Mouse (Mus musculus) mouse trophoblast stem cell (cell line): Measurements from ENCODE around the gene Otub1.

Experiments used
- in situ Hi-C, 2 experiments: fragments of 300-500 bp; cut with MseI, MboI; formaldehyde crosslinking; loops; 2 replicates in 1 of 2; 3 replicates in 1 of 2; pipeline ENCODE4 v1.15.1; 2025

The Otub1 gene

GRCm38 (mm10) chr19:7205753-7206736 lies at the start of gene Otub1:
TSS of gene Otub1 (minus strand) at chr19:7206316.
- in situ Hi-C loops, result loop anchor here (10.0 kb wide), 1 partner anchor 141 kb away; no protein-coding TSS in a partner anchor

DNA sequence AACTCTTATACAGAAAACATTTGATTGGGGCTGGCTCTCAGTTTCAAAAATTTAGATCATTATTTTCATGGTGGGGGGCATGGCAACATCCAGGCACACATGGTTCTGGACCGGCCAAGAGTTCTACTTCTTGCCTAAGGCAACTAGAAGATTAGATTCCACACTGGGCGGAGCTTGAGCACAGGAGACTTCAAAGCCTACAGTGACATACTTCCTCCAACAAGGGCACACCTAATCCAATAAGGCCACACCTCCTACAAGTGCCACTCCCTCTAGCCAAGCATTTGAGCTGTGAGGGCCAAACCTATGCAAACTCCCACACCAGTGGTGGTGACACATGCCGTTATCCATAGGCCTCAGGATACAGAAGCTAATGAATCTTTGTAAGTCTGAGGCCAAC lies 39.9 kb upstream of the Otub1 start:
- in situ Hi-C loops, result no loop called here

GRCm38 (mm10) chr19:7240782-7241690 lies 34.9 kb upstream of the Otub1 start, which contains the start of gene Naa40:
TSS of gene Naa40 (minus strand) at chr19:7241183.
- in situ Hi-C loops, result no loop called here

DNA sequence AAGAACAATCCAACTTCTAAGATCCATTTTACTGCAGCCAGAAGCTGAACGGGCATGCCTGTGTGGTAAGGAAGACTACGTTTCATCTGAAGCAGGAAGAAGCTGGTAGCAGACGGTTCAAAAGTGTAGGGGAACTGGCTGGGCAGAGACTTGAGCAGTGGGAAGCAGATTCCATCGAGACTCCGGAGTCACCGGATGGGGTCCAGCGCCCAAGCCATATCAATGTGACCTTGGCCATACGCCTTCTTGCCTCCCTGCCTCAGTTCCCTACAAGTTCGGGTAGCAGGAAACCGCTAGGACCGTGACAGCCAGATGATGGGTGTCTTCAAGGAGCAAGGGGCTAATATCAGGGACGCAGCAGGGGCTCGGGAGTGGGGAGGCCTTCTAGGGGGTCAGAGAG lies 34.2 kb upstream of the Otub1 start:
- in situ Hi-C loops, result no loop called here

- in situ Hi-C loops, result no loop called here
Measured at GRCm38 (mm10) chr19:7239574-7239973, 33.5 kb upstream of the Otub1 start.

- in situ Hi-C loops, result no loop called here
Measured at GRCm38 (mm10) chr19:7236742-7237141, 30.6 kb upstream of the Otub1 start.

DNA sequence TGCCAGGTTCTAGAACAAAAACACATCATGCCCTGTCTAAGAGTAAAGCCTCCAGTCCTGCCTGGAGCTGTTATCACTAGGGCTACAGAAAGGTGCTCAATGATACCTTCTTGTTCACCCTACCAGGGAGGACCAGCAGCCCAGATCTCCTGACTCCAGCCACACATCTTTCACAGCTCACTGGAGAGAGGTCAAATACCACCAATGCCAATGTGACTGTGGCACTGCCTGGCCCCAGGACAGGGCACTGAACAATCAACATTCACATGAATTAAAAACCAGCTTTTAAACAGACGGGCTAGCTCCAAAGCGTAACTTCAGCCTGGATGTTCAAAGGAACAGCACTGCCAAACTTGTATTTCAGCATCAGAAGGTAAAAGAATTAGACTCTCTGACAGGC lies 29.9 kb upstream of the Otub1 start:
- in situ Hi-C loops, result no loop called here

DNA sequence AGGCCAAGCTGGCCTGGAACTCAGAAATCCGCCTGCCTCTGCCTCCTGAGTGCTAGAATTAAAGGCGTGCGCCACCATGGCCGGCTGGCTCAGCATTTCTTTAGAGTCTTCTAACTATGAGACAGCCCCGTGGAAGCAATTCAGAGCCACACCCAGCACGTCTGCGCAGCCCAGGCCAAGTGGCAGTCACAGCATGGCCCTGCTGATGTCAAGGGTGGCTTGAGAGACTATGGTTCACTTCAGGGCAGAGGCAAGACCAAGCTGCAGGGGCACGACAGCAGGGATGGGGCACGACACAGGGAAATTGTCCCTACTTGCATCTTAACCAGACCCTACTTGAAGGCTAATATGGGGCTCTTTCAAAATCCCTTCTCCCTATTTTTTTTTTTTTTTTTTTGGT lies 29.3 kb upstream of the Otub1 start:
- in situ Hi-C loops, result no loop called here

DNA sequence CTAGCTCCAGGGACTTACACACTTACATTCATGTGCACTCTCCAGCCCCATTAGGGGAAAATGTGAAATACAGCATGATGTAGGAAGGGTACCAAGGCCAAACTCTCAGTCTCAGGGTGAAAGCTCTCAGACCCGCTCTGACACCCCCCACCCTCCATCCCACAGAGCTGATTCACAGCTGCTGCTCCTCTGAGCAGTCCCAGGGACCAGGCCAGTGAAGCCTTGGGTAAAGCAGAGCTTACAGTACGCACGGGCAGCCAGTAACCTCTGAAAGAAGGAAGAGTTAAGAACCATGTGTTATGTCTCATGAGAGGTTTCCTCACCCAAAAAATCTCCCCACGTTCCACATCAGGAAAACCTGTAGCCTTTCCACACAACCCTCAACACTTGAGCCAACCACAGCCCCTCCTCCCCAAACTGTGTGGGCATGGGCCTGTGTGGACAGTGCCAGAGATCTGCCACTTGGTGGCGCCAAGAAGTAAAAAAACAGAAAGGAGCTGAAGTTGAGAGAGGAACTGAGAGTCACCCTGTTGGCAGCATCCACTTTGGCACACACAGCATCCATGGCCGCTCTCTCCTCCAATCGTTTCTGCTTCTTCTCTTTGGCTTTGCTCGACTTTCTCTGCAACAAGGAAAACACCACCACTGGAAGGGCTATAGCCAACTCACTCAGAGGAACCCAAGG lies 28.6 kb upstream of the Otub1 start:
- in situ Hi-C loops, result no loop called here

DNA sequence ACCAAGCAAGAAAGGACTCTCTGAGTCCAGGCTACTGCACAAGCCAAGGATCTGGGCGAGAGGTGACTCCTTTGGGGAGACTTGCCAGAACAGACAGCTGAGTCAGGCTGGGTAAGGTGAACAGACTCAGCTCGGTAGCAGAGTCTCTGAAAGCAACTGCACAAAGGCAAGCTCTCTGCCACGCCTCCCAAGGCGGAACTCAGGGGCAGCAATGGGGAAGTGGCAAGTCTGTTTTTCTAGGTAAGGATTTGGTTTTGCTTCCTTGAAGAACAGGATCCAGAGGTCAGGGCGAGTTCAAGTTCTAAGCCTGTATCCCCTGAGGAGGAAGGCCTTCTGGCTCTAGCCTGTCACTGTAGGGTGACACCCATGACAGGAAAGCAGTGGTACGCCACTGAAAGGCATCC lies 20.4 kb upstream of the Otub1 start:
- in situ Hi-C loops, result no loop called here

DNA sequence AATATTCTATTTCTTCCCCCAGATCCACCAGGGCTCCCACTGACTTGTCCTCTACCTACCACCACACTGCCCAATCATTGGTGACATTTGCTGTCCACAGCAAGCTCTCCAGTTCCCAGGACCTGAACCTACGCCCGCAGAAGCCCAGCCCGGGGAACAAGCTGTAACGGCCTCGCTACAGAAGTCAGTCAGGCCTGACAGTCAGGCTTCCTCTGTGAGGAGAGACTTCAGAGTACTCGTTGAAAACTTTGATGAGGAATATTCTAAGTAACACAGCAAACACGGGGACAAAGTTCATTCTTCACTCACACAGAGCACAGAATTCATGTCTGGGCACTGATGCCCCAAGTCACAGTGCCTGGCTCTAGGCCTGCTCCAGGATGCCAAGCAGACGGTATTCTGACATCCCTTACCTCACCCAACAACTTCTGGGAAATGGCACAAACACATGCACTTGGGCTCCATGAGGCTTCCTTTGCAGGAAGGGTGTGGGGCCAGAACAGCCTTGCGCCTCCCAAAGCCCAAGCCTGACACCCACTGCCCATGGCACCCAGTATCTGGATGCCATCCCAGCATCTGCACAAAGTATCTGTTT lies 19.1 kb upstream of the Otub1 start:
- in situ Hi-C loops, result no loop called here

GRCm38 (mm10) chr19:7224253-7224652 lies 18.1 kb upstream of the Otub1 start:
- in situ Hi-C loops, result no loop called here

- in situ Hi-C loops, result no loop called here
Measured at GRCm38 (mm10) chr19:7223488-7223887, 17.4 kb upstream of the Otub1 start.

GRCm38 (mm10) chr19:7222196-7222595 lies 16.1 kb upstream of the Otub1 start:
- in situ Hi-C loops, result no loop called here

DNA sequence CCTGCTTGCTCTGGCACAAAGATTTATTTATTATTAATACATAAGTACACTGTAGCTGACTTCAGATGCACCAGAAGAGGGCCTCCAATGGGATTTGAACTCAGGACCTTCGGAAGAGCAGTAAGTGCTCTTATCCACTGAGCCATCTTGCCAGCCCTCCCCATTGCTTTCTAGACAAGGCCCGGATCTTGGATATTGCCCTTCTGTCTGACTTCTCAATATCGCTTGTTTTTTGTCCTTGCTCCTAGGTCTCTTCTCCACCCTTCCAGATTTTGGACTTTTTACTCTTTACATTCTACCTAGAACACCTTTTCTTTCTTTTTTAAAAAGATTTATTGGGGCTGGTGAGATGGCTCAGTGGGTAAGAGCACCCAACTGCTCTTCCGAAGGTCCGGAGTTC lies 12.6 kb upstream of the Otub1 start:
- in situ Hi-C loops, result no loop called here

DNA sequence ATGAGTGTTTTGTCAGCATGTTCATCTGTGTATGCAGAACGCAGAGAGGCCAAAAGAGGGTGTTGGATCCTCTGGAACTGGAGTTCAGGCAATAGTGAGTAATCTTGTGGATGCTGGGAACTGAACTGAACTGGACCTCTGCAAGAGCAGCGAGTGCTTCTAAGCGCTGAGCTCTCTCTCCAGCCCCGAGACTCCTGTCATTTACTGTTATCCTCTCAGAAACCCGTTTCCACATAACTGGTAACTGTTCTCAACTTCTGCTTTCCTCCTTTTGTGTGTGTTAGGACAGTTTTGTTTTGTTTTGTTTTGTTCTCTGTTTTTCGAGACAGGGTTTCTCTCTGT lies 11.8 kb upstream of the Otub1 start:
- in situ Hi-C loops, result no loop called here

GRCm38 (mm10) chr19:7217162-7217925 lies 11.2 kb upstream of the Otub1 start, which contains the start of gene Cox8a:
TSS of gene Cox8a (minus strand) at chr19:7217616.
- in situ Hi-C loops, result no loop called here

DNA sequence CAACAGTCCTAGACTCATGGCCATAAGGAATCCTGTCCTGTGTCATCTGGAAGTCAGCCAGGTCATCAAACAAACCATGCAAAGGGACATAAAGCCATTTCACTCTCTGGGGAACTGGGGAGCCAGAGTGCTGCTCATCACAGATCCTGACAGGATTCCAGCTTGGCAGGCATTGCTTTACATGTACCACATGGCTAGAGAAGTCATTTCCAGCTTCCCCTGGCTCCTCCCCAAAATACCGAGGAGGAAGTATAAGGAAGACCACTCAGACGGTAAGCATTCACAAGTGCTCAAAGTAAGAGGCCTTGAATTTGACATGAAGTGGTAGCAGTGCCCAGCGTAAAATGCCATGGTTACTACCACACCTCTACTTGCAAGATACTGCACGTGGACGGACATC lies 8.4 kb upstream of the Otub1 start:
- in situ Hi-C loops, result no loop called here

DNA sequence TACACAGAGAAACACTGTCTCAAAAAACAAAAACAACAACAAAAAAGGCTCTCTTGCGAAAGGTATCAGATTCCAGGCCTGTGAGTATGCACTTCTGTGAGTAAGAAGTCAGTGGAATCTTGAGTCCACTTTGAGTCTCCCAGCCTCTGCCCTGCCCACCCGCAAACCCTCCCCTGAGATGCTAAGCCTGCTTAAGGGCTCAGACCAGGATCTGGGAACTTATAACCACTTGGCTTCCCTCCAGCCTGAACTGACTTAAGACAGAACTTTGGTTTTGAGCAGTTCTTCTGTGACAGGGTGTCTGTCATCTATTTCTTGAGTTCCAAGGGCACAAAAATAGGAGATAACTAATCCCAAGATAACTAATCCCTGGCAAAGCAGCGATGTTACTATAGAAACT lies 6.9 kb upstream of the Otub1 start:
- in situ Hi-C loops, result no loop called here

- in situ Hi-C loops, result no loop called here
Measured at GRCm38 (mm10) chr19:7212216-7212615, 6.1 kb upstream of the Otub1 start.
